Mouse (Mus musculus): ENCODE data around the gene Pold4.

Gene Pold4

GRCm38 (mm10) chr19:4265956-4266355 is 34.3 kb downstream of the Pold4 start:
- in situ Hi-C loops (cut with MboI, MseI) = no loop called here

- in situ Hi-C loops (cut with MboI, MseI) = no loop called here
Observed at GRCm38 (mm10) chr19:4268566-4269361, 37.1 kb downstream of the Pold4 start, which contains the start of gene Ssh3. TSS of gene Ssh3 (minus strand) at chr19:4269180.

GRCm38 (mm10) chr19:4270187-4270586 is 38.5 kb downstream of the Pold4 start:
- in situ Hi-C loops (cut with MboI, MseI) = no loop called here

- in situ Hi-C loops (cut with MboI, MseI) = no loop called here
Observed at GRCm38 (mm10) chr19:4270972-4271371, 39.3 kb downstream of the Pold4 start.

GRCm38 (mm10) chr19:4279487-4279886 is 47.8 kb downstream of the Pold4 start:
- in situ Hi-C loops (cut with MboI, MseI) = no loop called here

- in situ Hi-C loops (cut with MboI, MseI) = no loop called here
Observed at GRCm38 (mm10) chr19:4280425-4280824, 48.7 kb downstream of the Pold4 start.

GRCm38 (mm10) chr19:4282898-4283553 is 51.3 kb downstream of the Pold4 start, which contains the start of gene Ankrd13d:
TSS of gene Ankrd13d (minus strand) at chr19:4283137.
- in situ Hi-C loops (cut with MboI, MseI) = no loop called here

All from regulatory T cell (primary cell).